Mouse (Mus musculus): ENCODE measurements around the gene Kcnc1.

Gene Kcnc1

DNA sequence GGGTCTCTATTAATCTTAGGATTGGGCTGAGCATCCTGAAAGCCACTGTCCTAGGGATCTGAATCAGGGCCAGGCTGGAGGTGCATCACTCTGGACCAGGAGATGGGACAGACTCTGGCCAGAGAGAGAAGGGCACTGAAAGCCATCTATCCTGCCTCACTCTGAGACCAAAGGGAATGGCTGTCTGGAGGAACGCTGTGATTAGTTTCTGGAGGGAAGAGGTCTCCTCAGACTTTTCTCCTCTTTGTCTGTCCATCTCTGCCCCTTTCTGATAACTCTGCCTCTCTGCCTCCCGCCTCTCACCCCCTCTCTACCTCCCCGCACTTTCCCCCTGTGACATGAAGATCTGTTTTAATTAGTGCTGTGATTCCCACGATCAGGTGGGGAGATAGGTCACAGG is 1.4 kb upstream of the Kcnc1 start:
- DNase-seq (ENCODE audit: low spot score): no peak

DNA sequence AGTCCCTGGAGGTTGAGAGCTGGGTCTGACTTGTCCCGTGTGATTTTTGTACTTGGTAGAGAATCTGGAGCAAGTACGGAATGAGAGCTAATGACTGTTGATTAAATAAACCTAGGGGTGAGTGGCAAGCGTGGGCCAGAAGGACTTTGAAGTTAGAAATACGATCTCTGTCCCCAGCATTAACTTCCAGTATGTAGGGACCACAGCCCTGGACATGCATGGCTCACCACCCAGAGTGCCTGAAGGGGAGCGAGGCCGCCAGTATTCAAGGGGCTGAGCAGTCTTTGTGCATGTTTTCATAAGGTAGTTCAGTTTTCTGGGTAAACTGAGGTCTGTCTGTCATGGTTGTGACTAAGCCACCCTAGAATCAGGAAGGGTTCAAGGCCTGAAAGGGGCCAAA is 726 bp upstream of the Kcnc1 start:
- no peak for DNase-seq (ENCODE audit: low spot score)

DNA sequence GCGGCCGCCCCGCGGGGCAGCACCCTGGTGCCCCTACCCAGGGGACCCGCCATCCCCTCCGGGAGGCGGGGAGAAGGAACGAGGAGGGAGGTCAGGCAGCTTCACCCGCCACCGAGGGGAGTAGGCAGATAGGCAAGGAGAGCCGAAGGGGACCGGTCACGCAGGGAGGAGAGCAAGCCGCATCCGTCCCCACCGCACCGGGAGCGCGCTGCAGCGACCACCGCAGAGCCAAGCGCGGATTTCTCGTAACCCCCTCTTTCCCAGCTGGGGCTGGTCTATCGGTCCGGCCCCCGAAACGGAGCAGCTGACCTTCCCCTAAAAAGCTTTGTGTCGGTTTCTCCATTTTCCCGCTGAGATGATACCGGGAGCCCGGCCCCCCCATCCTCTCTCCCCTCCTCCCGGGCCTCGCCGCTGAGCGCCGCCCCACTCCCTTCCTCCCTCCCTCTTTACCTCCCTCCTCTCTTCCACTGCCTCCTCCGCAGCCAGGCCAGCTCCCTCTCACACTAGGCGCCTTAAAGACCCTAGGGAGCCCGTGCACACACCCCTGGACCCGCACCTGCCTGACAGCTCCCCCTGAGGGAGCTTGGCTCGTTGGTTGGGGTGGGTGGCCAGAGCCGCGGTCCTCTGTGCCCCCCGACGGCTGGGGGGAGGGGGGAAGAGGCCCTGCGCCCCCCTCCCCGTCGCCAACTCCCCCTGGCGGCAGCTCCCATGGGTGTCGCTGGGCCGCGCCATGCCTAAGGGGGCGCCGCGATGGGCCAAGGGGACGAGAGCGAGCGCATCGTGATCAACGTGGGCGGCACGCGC is 833 bp downstream of the Kcnc1 start:
- DNase-seq (ENCODE audit: low spot score): no peak

DNA sequence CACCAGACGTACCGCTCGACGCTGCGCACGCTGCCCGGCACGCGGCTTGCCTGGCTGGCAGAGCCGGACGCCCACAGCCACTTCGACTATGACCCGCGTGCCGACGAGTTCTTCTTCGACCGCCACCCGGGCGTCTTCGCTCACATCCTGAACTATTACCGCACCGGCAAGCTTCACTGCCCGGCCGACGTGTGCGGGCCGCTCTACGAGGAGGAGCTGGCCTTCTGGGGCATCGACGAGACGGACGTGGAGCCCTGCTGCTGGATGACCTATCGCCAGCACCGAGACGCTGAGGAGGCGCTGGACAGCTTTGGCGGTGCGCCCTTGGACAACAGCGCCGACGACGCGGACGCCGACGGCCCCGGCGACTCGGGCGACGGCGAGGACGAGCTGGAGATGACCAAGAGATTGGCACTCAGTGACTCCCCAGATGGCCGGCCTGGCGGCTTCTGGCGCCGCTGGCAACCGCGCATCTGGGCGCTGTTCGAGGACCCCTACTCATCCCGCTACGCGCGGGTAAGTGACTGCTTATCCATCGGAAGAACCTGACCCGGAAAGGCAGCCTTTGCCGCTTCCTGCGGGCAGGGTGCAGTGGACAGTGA is 1.5 kb downstream of the Kcnc1 start:
- no peak for DNase-seq (ENCODE audit: low spot score)

DNA sequence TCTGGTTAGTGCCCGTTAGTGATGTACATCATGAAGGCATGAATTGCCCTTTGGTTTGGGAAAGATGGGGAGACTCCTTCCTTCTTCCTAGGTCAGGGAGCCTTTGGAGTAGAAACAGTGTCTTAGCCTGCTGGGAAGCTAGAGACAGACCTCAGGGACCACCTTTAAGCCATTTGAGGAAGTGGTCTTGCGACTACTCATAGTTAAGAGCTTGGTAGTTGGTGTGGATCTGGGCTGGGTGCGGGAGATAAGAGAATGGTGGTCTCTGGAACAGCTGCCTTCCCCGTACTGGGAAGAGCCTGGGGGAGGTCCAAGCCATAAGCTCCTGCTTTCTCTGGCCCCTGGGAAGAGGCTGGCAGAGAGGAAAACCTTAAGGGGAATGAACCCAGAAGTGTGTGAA is 2.3 kb downstream of the Kcnc1 start:
- DNase-seq (ENCODE audit: low spot score): no peak

DNA sequence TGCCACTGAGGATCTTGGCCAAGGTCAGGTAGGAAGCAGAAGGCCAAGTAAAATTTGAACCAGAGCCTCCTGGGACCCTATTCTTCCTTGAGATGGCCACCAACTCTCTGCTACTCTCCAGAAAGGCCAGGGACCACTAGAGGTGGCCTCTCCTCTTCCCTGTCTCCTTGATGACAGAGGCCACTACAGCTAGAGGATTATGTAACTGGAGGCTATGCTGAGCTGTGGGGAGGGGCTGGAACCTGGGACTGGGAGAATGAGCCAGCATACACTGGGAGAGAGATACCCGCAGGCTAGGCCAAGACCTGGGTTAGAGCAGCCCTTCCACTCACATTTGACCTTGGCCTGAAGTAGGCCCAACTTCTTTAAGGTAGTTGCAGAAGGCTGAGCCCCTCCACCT is 3.4 kb downstream of the Kcnc1 start:
- DNase-seq (ENCODE audit: low spot score): no peak

DNA sequence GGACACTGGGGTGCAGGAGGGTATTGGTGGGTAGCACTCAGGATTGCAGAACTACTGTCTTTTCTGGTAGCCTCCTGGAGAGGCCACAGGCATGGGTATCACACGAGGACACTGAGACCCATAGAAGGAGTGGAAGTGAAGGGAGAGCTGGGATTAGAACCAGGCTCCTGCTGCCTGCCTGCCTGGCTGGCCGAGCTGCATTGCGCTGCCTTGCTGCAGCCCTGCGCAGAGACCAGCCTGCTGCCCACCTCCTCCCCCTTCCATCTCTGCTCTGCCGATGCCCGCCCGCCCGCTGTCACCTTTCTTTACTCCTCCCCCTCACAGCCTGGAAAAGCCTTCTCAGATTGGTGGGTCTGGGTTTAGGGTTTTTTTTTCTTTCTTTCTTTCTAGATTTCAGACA is 4.0 kb downstream of the Kcnc1 start:
- DNase-seq (ENCODE audit: low spot score): no peak

DNA sequence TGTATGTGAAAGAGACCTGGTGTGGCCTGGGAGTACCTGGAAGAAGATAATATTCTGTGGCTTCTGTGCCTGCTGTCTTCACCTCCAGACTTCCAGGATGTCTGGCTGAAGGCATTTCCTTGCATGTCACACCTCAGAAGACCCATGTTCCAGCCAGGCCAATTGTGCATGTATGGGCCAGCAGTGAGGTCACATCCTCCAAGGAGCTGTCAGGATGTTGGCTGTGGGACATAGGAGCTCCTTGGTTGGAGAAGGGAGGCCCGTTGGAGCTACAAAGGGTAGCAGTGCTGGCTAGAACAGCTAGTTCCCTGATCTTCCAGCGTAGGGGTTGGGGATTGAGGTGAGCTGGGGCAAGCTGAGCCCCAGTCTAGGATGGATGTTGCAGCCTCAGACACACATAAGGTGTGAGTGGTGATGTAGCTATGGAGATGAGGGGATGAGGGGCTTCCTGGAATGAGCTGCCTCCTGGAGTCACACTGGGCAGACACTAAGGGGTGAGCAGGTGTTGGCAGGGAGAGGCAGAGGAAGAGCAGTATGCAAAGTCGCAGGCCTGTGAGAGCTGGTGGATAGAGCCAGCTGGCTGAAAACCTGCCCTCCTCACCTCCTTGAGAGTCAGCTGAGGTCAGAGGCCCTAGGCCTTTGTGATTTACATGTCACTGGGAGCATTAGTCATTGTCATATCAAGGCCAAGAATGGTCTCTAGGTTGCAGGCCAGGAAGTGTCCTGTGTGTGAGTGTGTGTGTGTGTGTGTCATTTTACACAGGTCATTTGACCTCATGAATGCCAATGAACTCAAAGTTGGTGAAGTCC is 5.3 kb downstream of the Kcnc1 start:
- DNase-seq (ENCODE audit: low spot score): no peak

DNA sequence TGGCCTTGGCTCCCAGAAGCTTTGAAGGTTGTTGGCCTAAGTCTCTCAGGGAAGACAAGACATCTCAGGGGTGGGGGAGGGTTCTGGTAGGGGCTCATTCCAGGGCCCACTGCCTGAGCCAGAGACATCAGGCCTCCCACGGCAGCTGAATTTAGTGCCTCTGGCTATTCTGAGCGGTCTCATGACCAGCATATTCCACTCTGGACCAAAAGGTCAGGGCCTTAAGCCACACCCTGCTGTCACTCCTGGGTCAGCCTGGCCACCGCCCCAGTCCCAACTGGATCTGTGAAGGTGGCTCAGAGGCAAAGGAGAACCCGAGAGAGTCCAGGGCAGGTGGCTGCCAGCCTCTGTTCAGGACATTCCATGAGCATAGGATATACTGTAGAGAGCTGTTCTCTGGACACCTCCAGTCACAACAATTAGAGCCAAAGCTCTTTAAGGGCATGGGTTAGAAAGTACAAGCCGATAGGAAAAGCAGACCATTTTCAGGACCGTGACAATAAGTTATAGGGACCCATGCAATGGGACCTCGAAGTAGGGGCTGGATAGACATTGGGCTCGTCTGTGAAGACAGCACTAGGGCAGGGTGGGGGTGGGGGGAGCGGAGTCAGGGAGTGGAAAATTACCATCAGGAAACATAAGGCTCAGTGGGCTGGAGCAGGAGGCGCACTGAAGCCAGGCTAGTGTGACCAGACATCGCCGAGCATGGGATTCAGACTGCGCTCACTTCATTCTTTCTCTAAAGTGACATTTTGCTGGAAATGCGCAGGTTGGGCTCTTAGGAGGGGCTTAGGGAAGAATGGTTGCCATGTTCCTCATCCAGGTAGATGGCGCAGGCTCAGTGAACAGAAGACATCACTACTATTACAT is 7.6 kb downstream of the Kcnc1 start:
- DNase-seq (ENCODE audit: low spot score): no peak

DNA sequence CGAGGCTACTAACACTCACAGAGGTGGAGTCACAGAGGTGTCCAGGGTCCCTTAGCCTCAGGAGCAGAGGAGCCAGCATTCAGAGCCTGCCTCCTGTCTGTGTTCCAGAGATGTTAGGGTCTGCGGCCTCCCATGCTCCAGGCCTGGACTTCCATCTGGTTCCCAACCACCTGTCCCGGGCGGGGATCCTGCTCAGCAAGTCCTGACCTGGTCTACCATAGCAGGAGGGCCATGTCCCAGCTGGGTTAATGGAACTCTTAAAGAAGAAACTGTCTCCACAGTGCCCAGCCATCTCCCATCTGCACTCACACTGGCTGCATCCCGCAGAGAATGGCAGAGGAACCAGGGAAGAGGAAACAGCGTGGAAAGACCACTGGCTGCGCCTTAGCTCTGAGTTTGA is 8.5 kb downstream of the Kcnc1 start:
- DNase-seq (ENCODE audit: low spot score): no peak

DNA sequence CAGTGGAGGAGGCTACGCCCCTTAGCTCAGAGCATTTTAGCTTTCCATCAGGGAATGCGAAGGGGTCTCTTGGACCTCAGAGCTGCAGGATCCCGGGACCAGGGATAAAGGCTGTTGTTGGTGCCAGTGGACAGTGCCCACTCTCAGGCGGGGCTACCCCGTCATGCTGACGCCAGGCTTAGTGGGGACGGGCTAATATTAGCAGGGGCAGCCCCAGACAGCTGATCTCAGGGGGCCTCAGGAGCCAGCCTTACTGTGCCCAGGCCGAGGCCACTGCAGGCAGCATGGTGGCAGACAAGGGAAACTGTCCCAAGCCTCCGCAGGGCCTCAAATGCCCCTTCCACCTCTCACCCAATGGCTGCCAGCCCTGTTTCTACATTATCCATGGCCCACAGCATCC is 12.3 kb downstream of the Kcnc1 start:
- no peak for DNase-seq (ENCODE audit: low spot score)

DNA sequence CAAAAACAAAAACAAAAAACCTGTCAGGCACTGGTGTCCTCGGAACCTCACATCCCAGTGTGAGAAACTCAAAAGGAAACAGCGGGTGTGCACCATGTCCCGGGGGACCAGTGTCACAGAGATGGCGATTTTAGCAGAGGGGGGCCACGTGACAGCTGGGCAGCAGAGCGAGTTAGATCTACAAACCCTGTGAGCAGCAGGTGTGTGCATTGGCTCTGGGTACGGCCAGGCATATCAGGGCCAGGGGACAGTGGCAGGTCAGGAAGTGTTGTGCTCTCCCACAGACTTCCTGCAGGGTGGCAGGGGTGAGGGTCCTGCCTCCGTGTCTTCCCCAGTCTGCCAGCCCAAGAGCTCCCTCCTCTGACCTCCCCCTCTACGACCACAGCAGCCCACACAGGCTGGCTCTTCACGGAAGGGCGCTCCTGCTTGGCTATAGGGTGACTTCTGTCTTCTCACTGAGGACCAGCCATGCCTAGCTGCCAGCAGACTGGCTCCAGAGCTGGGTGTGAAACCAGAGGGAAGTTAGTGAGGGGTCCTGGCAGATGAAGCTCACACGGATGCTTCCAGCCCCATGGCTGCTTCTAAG is 13.0 kb downstream of the Kcnc1 start:
- DNase-seq (ENCODE audit: low spot score): no peak

DNA sequence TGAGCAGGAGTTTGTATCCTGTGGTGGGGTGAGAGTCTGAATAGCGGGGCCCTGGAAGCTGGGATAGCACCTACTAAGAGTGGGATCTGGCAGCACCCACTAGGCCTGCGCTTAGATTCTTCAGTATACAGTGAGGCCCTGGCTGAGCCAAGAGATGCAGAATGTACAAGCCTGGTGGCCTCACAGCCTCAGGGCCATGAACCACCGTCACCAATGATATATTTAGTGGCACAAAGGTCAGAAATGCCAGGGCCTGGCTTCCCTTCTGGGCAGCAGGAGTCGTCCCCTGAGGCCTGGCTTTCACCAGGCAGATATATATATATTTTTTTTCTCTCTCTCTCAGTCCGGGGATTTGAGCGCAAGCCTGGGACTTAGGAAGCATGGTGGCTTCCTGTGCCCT is 14.4 kb downstream of the Kcnc1 start:
- no peak for DNase-seq (ENCODE audit: low spot score)

DNA sequence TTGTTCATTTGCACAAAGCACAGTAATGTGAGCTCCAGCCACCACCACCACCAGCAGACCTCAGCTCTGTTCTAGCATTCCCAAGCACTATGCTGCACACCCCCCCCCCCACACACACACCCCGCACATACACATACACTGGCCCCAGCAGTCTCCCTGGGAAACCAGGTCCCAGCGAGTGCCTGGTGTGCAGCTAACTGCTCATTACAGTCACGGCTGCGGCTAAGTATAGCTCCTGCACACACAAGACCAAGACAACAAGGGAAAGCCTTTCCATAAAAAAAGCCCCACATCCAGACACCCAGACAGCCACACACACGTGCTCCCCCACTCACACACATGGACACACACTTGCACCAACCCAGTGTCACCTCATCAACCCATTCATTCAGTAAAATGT is 16.5 kb downstream of the Kcnc1 start:
- no peak for DNase-seq (ENCODE audit: low spot score)

DNA sequence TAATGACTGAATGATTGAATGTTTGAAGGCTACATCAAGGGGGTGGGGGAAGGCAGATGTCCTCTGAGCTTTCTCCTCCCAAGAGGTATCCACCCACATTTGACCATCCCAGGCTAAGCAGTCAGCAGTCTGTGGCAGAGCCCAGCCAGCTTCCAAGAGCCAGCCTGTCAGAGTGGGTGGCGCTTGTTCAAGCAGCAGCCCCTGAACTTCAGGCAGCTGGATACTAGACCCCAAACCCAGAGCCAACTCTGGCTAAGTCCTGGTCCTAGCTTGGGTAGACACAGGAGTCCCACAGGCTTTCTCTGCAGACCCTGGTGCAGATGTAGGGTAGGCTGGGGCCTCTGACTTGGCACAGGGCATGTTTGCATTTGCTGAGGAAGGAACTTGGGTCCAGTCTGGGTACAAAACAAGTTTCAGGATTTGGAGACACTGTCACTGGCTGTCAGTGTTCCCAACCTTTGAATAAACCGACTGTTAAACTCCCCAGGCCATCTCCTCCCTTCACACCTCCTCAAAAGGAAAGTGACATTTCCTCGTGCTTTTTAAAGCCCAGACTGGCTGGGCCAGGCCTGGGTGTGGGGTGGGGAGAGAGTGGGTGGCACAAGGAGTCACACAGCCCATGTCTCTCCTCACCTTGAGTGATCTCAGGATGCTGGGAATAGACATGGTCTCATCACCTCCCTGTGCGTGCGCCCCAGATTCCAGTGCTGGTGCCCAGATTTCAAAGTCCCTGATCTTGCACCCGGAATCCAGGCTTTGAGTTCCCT is 17.8 kb downstream of the Kcnc1 start:
- no peak for DNase-seq (ENCODE audit: low spot score)

DNA sequence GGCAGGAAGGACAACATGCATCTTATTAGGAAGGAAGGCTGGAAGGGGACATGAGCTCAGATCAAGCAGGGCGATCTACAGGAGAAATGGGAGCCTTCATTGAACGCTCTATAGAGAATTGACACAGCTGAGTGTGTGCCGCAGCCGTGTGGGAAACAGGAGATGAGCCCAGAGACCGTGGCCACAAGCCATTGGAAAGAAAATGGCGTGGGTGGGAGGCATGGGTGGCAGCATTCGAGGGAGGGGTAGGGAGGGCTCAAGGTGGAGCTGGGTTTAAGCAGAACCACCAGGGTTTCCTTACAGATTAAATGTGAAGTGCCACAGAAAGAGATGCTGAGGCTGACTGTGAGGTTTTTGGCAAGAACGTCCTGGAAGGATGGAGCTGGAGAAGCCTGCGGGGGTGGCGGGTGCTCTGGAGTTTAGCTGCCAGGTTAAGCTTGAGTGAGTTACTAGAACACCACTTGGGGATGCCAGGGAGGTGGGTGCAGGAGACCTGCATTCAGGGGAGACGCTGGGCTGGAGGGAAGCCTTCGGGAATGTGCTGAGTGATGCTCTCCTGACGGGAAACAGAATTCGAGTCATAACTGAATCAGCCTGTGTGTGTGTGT is 19.6 kb downstream of the Kcnc1 start:
- no peak for DNase-seq (ENCODE audit: low spot score)

DNA sequence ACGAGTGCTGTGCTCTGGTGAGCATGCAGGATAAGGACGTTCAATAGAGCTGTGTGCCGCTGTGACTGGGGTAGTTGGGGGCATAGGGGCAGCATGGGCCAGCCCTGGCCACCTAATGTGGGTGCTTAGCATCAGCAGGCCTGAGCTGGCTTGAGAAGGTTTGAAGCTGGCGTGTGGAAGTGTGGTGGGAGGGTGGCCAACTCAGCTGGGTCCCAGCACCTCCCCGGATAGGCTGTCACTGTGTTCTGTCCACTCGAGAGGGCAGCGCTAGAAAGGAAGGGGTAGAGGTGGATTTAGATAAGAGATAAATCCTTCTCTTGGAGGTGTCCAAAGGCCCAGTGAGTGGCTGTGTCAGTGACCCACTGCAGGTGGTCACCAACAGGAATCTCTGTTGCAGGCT is 21.2 kb downstream of the Kcnc1 start:
- DNase-seq (ENCODE audit: low spot score): no peak

DNA sequence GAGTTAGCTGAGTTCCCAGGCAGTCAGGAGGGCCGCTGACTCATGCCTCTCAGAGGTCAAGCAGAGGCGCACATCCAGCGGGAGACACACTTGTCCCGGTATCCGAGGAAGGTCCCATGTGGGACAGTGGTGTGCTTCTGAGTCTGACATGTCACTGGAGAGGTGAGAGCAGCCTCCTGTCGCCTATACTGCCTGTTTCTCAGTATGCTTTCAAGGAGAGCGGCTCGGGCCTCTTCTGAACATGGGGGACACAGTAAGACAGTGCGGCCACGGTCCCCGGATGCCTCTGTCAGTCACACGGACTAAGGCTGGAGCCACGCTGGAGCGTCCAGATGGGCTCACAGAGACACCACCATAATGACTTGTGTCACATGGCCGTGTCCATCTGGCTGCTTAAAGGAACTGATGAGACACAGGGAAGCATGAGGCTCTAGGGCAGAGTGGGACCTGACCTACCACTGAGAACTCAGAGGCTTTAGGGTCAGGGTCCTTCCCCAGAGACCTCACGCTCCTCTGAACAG is 21.9 kb downstream of the Kcnc1 start:
- no peak for DNase-seq (ENCODE audit: low spot score)

DNA sequence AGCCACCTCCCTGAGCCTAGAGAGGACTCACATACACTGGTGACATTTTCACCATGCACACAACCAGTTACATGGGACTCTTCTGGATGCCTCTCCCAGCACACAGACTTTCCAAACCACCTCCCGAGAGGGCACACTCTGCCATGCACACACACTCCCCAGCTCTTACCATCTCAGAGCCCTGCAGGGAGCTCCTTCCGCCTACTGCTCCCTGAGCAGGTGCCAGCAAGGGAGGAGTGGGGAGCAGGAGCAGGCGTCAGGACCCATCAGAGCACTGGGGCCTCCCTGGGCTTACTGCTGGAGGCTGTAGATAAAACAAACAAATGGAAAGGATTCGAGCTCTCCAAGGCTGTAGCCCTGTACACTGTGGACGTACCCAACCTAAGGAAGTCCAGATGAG is 25.2 kb downstream of the Kcnc1 start:
- no peak for DNase-seq (ENCODE audit: low spot score)

DNA sequence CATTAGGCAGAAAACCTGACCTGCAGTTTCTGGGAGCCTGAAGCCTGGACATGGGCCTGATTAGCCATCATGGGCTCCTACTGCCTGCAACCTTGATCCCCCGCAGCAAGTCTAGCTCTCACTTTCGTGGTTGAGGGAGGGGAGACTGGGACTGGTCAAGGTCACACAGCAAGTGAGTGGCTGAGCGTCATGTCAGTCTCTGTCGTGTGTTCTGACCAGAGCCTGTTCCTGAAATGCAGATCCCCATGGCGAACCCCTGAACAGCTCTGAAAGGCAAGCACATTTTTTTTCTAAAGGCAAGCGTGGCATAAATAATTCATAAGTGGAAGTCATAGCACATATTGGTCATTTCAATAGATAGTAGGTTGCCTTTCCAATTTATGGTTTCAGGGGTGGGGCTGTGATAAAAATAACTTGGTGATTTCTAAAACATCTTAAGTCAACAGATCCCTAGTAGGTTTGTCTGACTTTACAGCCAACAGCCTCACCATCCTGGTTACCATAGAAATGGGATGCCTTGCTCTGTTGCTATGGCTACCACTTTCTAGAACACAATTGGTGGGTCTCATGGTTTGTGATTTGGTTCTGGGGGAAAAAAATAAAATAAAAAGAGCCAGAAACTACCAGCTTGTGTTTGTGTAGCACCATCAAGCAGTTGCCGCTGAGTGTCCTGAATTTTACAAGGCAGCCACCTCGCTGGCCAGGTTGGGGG is 25.9 kb downstream of the Kcnc1 start:
- DNase-seq (ENCODE audit: low spot score): no peak
